Mouse (Mus musculus): ENCODE data around the gene Bfsp1. TPM values are rescaled to one million over a fixed set of nuclear protein-coding genes. Genes with fewer than 3 reads are reported as not detected.

Bfsp1 gene
- polyA plus RNA-seq, 1 experiment from 2014 or later: 1.6 TPM

GRCm38 (mm10) chr2:143900821-143901351, 37.9 kb upstream of the Bfsp1 start:
- ATAC-seq (ENCODE audit: low FRiP score, low TSS enrichment) (no peak; the same call in 1 of the 2 replicates), DNase-seq (ENCODE audit: low spot score) (no peak)
- 55% methylated on average over 5 of the region's 5 CpGs for WGBS
- no peaks in the 10 kb centered on the region for H3K4me1 ChIP-seq (replicated peaks; ENCODE audit: control insufficient read depth, insufficient read depth)
- H3K4me3 ChIP-seq (ENCODE audit: low read depth, low read length): no peak overlapping the region
- H3K36me3 ChIP-seq (ENCODE audit: control insufficient read depth, insufficient read depth, low read length): no peaks in the 10 kb centered on the region
- H3K27ac ChIP-seq (replicated peaks): no peak overlapping the region
- H3K27me3 ChIP-seq (ENCODE audit: control insufficient read depth, insufficient read depth, low read length): no peaks in the 10 kb centered on the region
- no peak overlapping the region for H3K4me2 ChIP-seq (replicated peaks; ENCODE audit: low read depth)
- no peaks in the 10 kb centered on the region for H3K9me3 ChIP-seq (ENCODE audit: control insufficient read depth, low read length)
- no peak overlapping the region for H3K9ac ChIP-seq (ENCODE audit: low read length)
- no peak for TF ChIP-seq EP300 (optimal IDR thresholded peaks at IDR 0.05)
- no peak for TF ChIP-seq CTCF (IDR thresholded peaks at IDR 0.05; ENCODE audit: low read depth)

GRCm38 (mm10) chr2:143899470-143900220, 36.7 kb upstream of the Bfsp1 start:
- TF ChIP-seq CTCF (IDR thresholded peaks at IDR 0.05; ENCODE audit: low read depth): no peak
- TF ChIP-seq EP300 (optimal IDR thresholded peaks at IDR 0.05): no peak
- Histone ChIP-seq H3K9ac (ENCODE audit: low read length) (no peak overlapping the region), H3K4me3 (ENCODE audit: low read depth, low read length) (no peak overlapping the region), H3K36me3 (ENCODE audit: control insufficient read depth, insufficient read depth, low read length) (no peaks in the 10 kb centered on the region), H3K4me2 (replicated peaks; ENCODE audit: low read depth) (no peak overlapping the region), H3K27me3 (ENCODE audit: control insufficient read depth, insufficient read depth, low read length) (no peaks in the 10 kb centered on the region), H3K4me1 (replicated peaks; ENCODE audit: control insufficient read depth, insufficient read depth) (no peaks in the 10 kb centered on the region), H3K27ac (replicated peaks) (no peak overlapping the region), H3K9me3 (ENCODE audit: control insufficient read depth, low read length) (no peaks in the 10 kb centered on the region)
- WGBS: 79% methylated on average over 9 of the region's 9 CpGs
- DNase-seq (ENCODE audit: low spot score) (no peak), ATAC-seq (ENCODE audit: low FRiP score, low TSS enrichment) (no peak)

GRCm38 (mm10) chr2:143891302-143892048, 28.5 kb upstream of the Bfsp1 start:
- Histone ChIP-seq H3K27me3 (ENCODE audit: control insufficient read depth, insufficient read depth, low read length) (no peaks in the 10 kb centered on the region), H3K4me3 (ENCODE audit: low read depth, low read length) (no peak overlapping the region), H3K9me3 (ENCODE audit: control insufficient read depth, low read length) (no peaks in the 10 kb centered on the region), H3K36me3 (ENCODE audit: control insufficient read depth, insufficient read depth, low read length) (no peaks in the 10 kb centered on the region), H3K9ac (ENCODE audit: low read length) (no peak overlapping the region), H3K27ac (replicated peaks) (no peak overlapping the region), H3K4me2 (replicated peaks; ENCODE audit: low read depth) (no peak overlapping the region), H3K4me1 (replicated peaks; ENCODE audit: control insufficient read depth, insufficient read depth) (no peaks in the 10 kb centered on the region)
- WGBS: 79% methylated on average over 10 of the region's 10 CpGs
- no peak for ATAC-seq (ENCODE audit: low FRiP score, low TSS enrichment)
- DNase-seq (ENCODE audit: low spot score): no peak
- TF ChIP-seq EP300 (optimal IDR thresholded peaks at IDR 0.05) (no peak), CTCF (IDR thresholded peaks at IDR 0.05; ENCODE audit: low read depth) (no peak)

GRCm38 (mm10) chr2:143889860-143890433, 27.0 kb upstream of the Bfsp1 start:
- TF ChIP-seq CTCF (IDR thresholded peaks at IDR 0.05; ENCODE audit: low read depth): 0 out of 2 replicates have a peak, but pooled peaks have one; percentile 19
- TF ChIP-seq EP300 (optimal IDR thresholded peaks at IDR 0.05): peak; percentile 93
- Histone ChIP-seq H3K9me3 (ENCODE audit: control insufficient read depth, low read length) (no peaks in the 10 kb centered on the region), H3K36me3 (ENCODE audit: control insufficient read depth, insufficient read depth, low read length) (no peaks in the 10 kb centered on the region), H3K4me3 (ENCODE audit: low read depth, low read length) (peak overlapping the region; percentile 10; the same call in 1 of the 2 replicates), H3K27me3 (ENCODE audit: control insufficient read depth, insufficient read depth, low read length) (no peaks in the 10 kb centered on the region), H3K9ac (ENCODE audit: low read length) (no peak overlapping the region), H3K4me1 (replicated peaks; ENCODE audit: control insufficient read depth, insufficient read depth) (no peaks in the 10 kb centered on the region), H3K4me2 (replicated peaks; ENCODE audit: low read depth) (peak overlapping the region; percentile 15; the same call in 1 of the 2 replicates), H3K27ac (replicated peaks) (peak overlapping the region; percentile 81)
- DNase-seq (ENCODE audit: low spot score): peak; percentile 84
- 40% methylated on average over 12 of the region's 12 CpGs for WGBS
- ATAC-seq (ENCODE audit: low FRiP score, low TSS enrichment): peak; percentile 98

GRCm38 (mm10) chr2:143889131-143889859, 26.3 kb upstream of the Bfsp1 start:
- WGBS: 65% methylated on average over 15 of the region's 15 CpGs
- H3K4me2 ChIP-seq (replicated peaks; ENCODE audit: low read depth): 0 out of 2 replicates have a peak overlapping the region, but pooled peaks have one; percentile 15
- peak overlapping the region; percentile 81 for H3K27ac ChIP-seq (replicated peaks)
- no peak overlapping the region for H3K9ac ChIP-seq (ENCODE audit: low read length)
- peak overlapping the region; percentile 10; the same call in 1 of the 2 replicates for H3K4me3 ChIP-seq (ENCODE audit: low read depth, low read length)
- H3K9me3 ChIP-seq (ENCODE audit: control insufficient read depth, low read length): no peaks in the 10 kb centered on the region
- ATAC-seq (ENCODE audit: low FRiP score, low TSS enrichment): peak; percentile 14; the same call in 1 of the 2 replicates
- no peak for TF ChIP-seq EP300 (optimal IDR thresholded peaks at IDR 0.05)
- no peak for TF ChIP-seq CTCF (IDR thresholded peaks at IDR 0.05; ENCODE audit: low read depth)
- no peaks in the 10 kb centered on the region for H3K36me3 ChIP-seq (ENCODE audit: control insufficient read depth, insufficient read depth, low read length)
- no peak for DNase-seq (ENCODE audit: low spot score)
- no peaks in the 10 kb centered on the region for H3K27me3 ChIP-seq (ENCODE audit: control insufficient read depth, insufficient read depth, low read length)
- no peaks in the 10 kb centered on the region for H3K4me1 ChIP-seq (replicated peaks; ENCODE audit: control insufficient read depth, insufficient read depth)

Data from stomach, postnatal 0 days (tissue).